Mouse (Mus musculus) brain, embryonic 14.5 days (tissue): ENCODE results near the gene Rnase4.

Source experiments
- CTCF ChIP-seq: fragments of 200-500 bp; IDR thresholded peaks from 2 replicates; pipeline ENCODE4 v1.5.1; 2012; ENCODE audit warnings: inconsistent platforms, mild to moderate bottlenecking, moderate library complexity, borderline replicate concordance; ENCODE audit not compliant: insufficient read depth, insufficient read length; ENCODE audit errors: extremely low read depth
- POLR2A ChIP-seq: fragments of 200-500 bp; IDR thresholded peaks from 2 replicates; pipeline ENCODE4 v1.6.1; 2012; ENCODE audit warnings: mild to moderate bottlenecking, inconsistent platforms, borderline replicate concordance; ENCODE audit not compliant: poor library complexity, insufficient read depth, insufficient read length, severe bottlenecking; ENCODE audit errors: extremely low read depth

- TF ChIP-seq CTCF (no peak), POLR2A (no peak)
Measured at GRCm38 (mm10) chr14:51041769-51042168, 49.1 kb upstream of the Rnase4 start, which contains the start of gene Rnase9.
